Mouse (Mus musculus) megakaryocyte, embryonic 14.5 days (primary cell): Measurements from ENCODE around the gene Tom1l2. TPM values are rescaled to one million over a fixed set of nuclear protein-coding genes. Genes with fewer than 3 reads are reported as not detected.

Source experiments
- H3K27me3 ChIP-seq: replicated peaks from 2 replicates; pipeline ENCODE3; 2012; ENCODE audit warnings: inconsistent platforms
- H3K36me3 ChIP-seq: replicated peaks from 2 replicates; pipeline ENCODE3; 2012; ENCODE audit warnings: low read length, inconsistent platforms, mixed read lengths
- H3K4me1 ChIP-seq: 2 replicates; pipeline ENCODE4 v1.6.1; 2012; ENCODE audit warnings: inconsistent platforms
- H3K4me3 ChIP-seq: replicated peaks from 2 replicates; pipeline ENCODE3; 2012; ENCODE audit warnings: moderate library complexity, mild to moderate bottlenecking, inconsistent platforms
- H3K9me3 ChIP-seq: 2 replicates; pipeline ENCODE4 v1.6.1; 2012; ENCODE audit warnings: inconsistent platforms
- FLI1 ChIP-seq: IDR thresholded peaks from 2 replicates; pipeline ENCODE4 v1.6.1; 2012; ENCODE audit warnings: low read length, inconsistent platforms, mixed read lengths
- GATA1 ChIP-seq: IDR thresholded peaks from 3 replicates; pipeline ENCODE4 v1.6.1; 2012; ENCODE audit warnings: mixed read lengths, low read length, inconsistent platforms, borderline replicate concordance
- polyA plus RNA-seq: library from polyadenylated mRNA; stranded (reverse); fragments of >175 nt; gene quantifications from 2 replicates; pipeline ENCODE4 v1.2.3, GENCODE M21; 2012; ENCODE audit warnings: low replicate concordance; ENCODE audit not compliant: insufficient read depth

Gene Tom1l2
- polyA plus RNA-seq = 9.4 and 30.4 TPM in 2 replicates

DNA sequence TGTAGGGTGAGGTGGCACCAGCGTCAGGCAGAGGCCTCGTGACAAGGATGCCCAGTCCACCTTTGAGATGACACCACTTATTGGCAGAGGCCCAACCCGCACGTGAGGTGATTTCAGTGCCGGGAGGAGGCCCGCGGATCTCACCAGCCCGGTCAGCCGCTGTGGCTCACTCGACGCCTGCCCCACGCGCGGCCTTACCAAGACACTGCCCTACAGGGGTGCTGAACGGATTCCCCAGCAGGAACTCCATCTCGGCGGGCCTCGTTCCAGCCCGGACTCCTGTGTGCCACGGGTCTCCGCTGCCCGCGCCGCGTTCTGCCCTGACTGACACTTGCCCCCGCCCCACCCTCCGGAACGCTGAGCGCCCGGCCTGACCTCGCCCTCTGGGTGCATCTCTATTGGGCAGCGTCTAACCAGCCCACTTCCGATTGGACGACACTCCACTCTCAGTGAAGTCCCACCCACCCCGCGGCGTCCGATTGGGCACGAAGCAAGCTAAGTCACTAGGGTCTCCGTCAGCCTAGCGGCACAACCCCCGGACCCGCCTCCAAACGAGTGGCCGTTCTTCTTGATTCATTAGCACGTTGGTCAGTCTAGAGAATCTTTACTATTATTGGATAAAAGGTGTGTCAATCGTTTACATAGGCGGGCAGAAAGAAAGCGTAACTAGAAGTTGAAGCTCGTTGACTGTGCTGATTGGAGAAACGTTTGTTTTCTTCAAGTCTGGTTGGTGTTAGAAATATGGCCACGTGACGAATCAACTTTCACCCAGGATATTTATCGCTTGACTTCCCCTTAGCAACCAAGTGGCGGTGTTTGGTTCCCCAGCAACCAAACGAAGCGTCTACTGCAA is at the start of gene Tom1l2, which contains the start of gene Drc3:
Gene Tom1l2 (minus strand): TSS at position 347 of the 853 bp plus-strand sequence.
Gene Drc3 (plus strand): TSS at position 771 of the 853 bp plus-strand sequence.
- H3K4me3 ChIP-seq = peak within 1 kb of the TSS; percentile 99
- H3K36me3 ChIP-seq = peaks cover 2% of the 10 kb centered on the region
- peaks cover 48% of the 10 kb centered on the region for H3K4me1 ChIP-seq
- no peaks in the 10 kb centered on the region for H3K27me3 ChIP-seq
- TF ChIP-seq GATA1 (no peak), FLI1 (no peak)
- H3K9me3 ChIP-seq = no peaks in the 10 kb centered on the region

DNA sequence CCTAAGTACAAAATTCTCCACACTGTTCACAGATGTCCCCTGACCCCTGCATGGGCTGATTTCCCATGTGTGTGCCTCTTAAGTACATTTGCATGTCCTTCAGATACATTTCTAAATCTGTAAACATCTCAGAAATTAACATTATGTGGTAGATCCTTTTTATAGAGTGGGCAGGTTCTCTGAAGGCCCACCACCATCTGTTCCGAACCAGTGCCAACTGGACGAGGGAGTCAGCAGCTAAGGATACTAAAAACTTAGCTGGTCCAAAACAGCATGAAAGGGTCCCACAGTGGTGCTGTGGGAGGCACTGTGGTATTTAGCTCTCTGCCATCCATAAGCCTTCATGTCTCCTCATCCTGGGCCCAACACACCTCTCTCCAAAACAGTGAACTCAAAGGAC is 44.5 kb upstream of the Tom1l2 start:
- TF ChIP-seq GATA1 (no peak), FLI1 (no peak)
- peaks cover 9% of the 10 kb centered on the region for H3K27me3 ChIP-seq
- H3K36me3 ChIP-seq = peaks cover 27% of the 10 kb centered on the region
- H3K4me3 ChIP-seq = no peak overlapping the region
- no peaks in the 10 kb centered on the region for H3K9me3 ChIP-seq
- no peaks in the 10 kb centered on the region for H3K4me1 ChIP-seq

DNA sequence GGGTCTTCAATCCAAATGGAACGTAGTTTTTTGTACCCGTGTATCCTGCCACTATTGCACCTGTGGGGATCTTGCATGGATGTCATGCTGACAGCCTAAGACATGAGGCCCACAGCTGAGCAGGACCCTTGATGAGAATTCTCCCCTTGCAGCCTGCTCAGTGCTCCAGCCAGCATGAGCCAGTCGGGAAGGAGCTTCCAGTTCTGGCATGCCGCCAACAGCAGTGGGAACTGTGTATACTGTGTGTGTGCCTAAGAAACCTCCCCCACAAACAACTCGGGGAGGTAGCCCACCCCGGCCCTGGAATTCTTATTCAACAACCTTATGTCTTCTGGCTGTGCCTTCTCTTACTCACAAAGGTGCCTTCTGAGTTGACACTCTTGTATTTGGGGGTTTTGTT is 43.8 kb upstream of the Tom1l2 start:
- no peaks in the 10 kb centered on the region; the same call in 1 of the 2 replicates for H3K4me1 ChIP-seq
- peaks cover 20% of the 10 kb centered on the region for H3K36me3 ChIP-seq
- no peaks in the 10 kb centered on the region for H3K9me3 ChIP-seq
- no peak overlapping the region for H3K4me3 ChIP-seq
- TF ChIP-seq FLI1 = no peak
- no peak for TF ChIP-seq GATA1
- H3K27me3 ChIP-seq = peaks cover 9% of the 10 kb centered on the region

DNA sequence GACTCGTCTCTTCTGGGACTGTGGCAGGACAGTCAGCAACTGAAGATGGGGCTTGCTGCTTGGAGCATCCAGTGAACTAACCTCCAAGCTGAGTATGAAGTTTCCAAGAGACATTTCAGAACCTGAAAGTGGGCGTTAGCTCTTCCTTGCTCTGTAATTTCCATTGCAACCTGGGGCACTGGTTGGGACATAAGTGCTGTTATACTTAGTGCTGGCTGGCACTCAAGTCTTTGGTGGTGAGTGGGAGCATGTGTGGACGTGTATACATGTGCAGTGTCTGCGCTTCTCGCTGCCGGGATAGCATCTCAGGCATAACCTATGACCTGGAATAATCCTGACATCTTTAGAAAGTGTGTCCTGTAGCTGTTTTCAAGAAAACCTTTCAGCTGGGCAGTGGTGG is 38.6 kb upstream of the Tom1l2 start:
- Histone ChIP-seq H3K36me3 (no peaks in the 10 kb centered on the region), H3K4me3 (no peak overlapping the region), H3K4me1 (peaks cover 13% of the 10 kb centered on the region), H3K27me3 (peaks cover 42% of the 10 kb centered on the region), H3K9me3 (no peaks in the 10 kb centered on the region)
- TF ChIP-seq GATA1 (no peak), FLI1 (no peak)

DNA sequence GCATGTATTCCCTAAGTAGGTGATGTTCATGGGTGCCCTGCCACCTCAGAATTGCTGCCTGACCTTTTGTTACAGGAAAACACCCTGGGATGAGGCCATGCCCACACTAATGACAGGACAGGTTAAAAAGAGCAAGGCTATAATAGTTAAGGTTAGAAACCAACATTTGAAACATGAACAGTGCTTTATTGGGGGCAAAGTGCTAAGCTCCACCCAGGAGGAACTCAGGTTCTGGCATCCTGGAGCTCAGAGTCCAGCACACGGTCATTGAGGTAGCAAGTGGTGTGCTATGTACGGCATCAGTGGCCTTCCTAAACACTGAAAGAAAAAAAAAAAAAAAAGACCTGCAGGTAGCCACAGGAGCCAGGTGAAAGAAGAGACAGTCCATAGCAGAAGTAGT is 35.2 kb upstream of the Tom1l2 start:
- no peak overlapping the region for H3K4me3 ChIP-seq
- no peaks in the 10 kb centered on the region for H3K36me3 ChIP-seq
- H3K4me1 ChIP-seq = peaks cover 21% of the 10 kb centered on the region
- peaks cover 59% of the 10 kb centered on the region for H3K27me3 ChIP-seq
- TF ChIP-seq GATA1 (no peak), FLI1 (no peak)
- peaks cover 6% of the 10 kb centered on the region; the same call in 1 of the 2 replicates for H3K9me3 ChIP-seq

DNA sequence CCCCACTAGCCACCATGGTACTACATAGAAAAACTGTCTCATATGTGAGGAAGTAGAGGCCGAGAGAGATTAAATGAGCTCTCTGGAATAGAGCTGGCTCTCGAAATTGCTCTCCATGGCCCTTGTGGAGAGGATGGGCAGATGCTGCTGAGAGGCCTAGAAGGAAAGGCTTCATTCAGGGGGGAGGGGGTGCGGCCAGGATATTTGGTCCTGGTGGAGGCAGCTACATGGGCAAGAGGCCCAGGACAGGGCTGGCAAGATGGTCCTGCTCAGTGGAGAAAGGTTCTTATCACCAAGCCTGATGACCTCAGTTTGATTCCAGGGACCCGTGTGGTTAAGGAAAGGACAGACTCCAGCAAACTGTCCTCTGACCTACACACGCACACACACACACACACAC is 33.2 kb upstream of the Tom1l2 start:
- Histone ChIP-seq H3K4me1 (peaks cover 16% of the 10 kb centered on the region), H3K36me3 (no peaks in the 10 kb centered on the region), H3K27me3 (peaks cover 64% of the 10 kb centered on the region), H3K9me3 (peaks cover 6% of the 10 kb centered on the region; the same call in 1 of the 2 replicates), H3K4me3 (no peak overlapping the region)
- no peak for TF ChIP-seq GATA1
- no peak for TF ChIP-seq FLI1

DNA sequence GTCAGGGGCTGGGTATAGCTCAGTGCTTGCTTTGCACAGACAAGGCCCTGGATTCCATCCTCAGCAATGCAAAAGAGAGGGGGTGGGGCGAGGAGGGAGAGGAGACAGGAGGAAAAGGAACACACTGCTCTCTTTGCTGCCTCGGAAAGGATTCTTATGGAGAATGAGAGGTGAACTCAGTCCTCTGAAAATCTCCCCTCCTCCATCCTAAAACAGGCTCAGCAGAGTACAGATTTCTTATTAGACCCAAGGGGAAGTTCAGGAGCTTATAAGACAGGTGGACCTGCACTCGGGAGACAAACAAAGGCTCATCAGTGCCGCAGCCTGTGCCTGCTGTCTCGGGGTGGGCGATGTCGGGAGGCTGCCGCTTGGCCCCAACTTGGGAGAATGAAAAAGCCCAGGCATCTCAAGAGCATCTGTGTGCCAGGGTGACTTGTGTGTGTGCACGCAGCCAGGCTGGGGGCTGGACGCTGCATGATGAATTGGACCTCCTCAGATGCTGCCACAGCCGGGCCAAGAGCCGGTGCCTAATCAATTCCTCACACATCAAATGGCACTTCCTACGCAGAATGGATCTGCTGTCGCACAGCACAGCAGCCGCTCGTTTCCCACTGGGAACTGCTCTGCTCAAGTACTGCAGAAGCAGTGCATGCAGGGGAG is 32.2 kb upstream of the Tom1l2 start:
- peaks cover 65% of the 10 kb centered on the region for H3K27me3 ChIP-seq
- H3K9me3 ChIP-seq = peaks cover 6% of the 10 kb centered on the region; the same call in 1 of the 2 replicates
- H3K4me1 ChIP-seq = peaks cover 15% of the 10 kb centered on the region; the same call in 1 of the 2 replicates
- H3K4me3 ChIP-seq = no peak overlapping the region
- H3K36me3 ChIP-seq = no peaks in the 10 kb centered on the region
- TF ChIP-seq FLI1 (no peak), GATA1 (no peak)

DNA sequence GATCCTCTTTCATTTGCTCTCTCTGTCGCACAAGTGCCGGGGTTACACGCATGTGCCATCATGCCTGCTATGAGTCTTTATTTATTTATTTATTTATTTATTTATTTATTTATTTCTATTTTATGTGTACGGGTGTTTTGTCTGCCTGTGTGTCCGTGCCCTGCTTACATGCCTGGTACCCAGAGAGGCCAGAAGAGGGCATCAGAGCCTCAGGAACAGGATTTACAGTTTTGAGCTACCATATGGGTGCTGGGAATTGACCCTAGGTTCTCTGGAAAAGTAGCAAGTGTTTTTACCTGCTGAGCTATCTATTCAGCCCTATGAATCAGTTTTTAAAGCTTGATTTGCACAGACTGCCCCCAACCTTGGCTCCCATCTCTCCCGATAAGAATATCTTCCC is 30.8 kb upstream of the Tom1l2 start:
- Histone ChIP-seq H3K4me1 (peaks cover 15% of the 10 kb centered on the region; the same call in 1 of the 2 replicates), H3K4me3 (no peak overlapping the region), H3K27me3 (peaks cover 53% of the 10 kb centered on the region), H3K9me3 (peaks cover 6% of the 10 kb centered on the region; the same call in 1 of the 2 replicates), H3K36me3 (no peaks in the 10 kb centered on the region)
- TF ChIP-seq FLI1 (no peak), GATA1 (no peak)

DNA sequence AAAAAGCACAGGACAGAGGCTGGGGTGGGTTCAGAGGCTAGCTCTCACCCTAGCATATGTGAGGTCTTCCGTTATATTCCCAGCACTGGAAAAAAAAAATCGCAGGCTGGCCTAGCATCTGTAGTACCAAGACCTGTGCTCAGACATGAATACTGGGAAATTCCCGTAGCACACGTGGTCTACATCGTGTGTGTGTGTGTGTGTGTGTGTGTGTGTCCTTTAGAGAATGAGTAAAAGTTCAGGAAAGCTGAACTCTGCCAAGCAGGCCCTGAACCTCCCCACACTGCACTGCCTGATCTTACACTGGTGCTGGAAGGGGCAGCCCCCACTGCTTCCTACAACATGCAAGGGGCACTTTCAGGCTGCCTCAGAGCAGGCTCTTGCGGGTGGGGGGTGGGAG is 21.8 kb upstream of the Tom1l2 start:
- H3K27me3 ChIP-seq = peaks cover 33% of the 10 kb centered on the region
- H3K9me3 ChIP-seq = no peaks in the 10 kb centered on the region
- TF ChIP-seq GATA1 (no peak), FLI1 (no peak)
- no peaks in the 10 kb centered on the region for H3K36me3 ChIP-seq
- H3K4me3 ChIP-seq = no peak overlapping the region
- H3K4me1 ChIP-seq = peaks cover 26% of the 10 kb centered on the region

DNA sequence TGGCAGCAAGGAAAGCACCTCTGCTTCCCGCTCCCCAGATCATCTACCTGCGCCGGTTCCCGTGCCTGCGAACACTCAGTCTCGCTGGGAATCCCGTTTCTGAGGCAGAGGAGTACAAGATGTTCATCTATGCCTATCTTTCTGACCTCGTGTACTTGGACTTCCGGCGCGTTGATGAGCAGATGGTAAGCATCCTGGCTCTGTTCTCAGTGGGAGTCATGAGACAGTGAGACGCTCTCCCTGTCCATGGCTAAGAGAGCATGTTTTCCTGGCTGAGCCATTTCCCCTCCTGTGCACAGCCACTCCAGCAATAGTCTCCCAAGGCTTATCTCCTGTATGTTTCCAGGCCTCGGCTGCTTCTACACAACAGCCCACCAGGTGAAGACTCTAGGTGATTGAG is 17.7 kb upstream of the Tom1l2 start:
- H3K36me3 ChIP-seq = no peaks in the 10 kb centered on the region
- TF ChIP-seq FLI1 (no peak), GATA1 (no peak)
- H3K4me1 ChIP-seq = peaks cover 43% of the 10 kb centered on the region
- H3K9me3 ChIP-seq = no peaks in the 10 kb centered on the region
- no peak overlapping the region for H3K4me3 ChIP-seq
- H3K27me3 ChIP-seq = peaks cover 36% of the 10 kb centered on the region
